Mouse (Mus musculus) midbrain, embryonic 10.5 days (tissue): ENCODE data around the gene Ppa2. TPM values are rescaled to one million over a fixed set of nuclear protein-coding genes. Genes with fewer than 3 reads are reported as not detected.

Source experiments
- DNase-seq: peaks from one replicate; pipeline ENCODE4 v3.0.0-alpha.2; 2017; ENCODE audit warnings: low spot score
- H3K27ac ChIP-seq: fragments of 300-500 bp; sonication (generic); replicated peaks from 2 replicates; pipeline ENCODE4 v1.5.1; 2016; ENCODE audit warnings: mild to moderate bottlenecking
- H3K27me3 ChIP-seq: fragments of 300-500 bp; sonication (generic); 2 replicates; pipeline ENCODE4 v1.6.1; 2016; ENCODE audit warnings: low read depth, mild to moderate bottlenecking; ENCODE audit not compliant: poor library complexity, severe bottlenecking
- H3K36me3 ChIP-seq: fragments of 300-500 bp; sonication (generic); 2 replicates; pipeline ENCODE4 v1.6.1; 2016; ENCODE audit warnings: mild to moderate bottlenecking, moderate library complexity
- H3K4me1 ChIP-seq: fragments of 300-500 bp; sonication (generic); 2 replicates; pipeline ENCODE4 v1.6.1; 2016
- H3K4me3 ChIP-seq: fragments of 300-500 bp; sonication (generic); 2 replicates; pipeline ENCODE4 v1.5.1; 2016; ENCODE audit warnings: mild to moderate bottlenecking, moderate library complexity
- H3K9me3 ChIP-seq: fragments of 300-500 bp; sonication (generic); replicated peaks from 2 replicates; pipeline ENCODE4 v1.6.1; 2016; ENCODE audit warnings: mild to moderate bottlenecking
- WGBS: fragments of 180-500 bp; shearing (Covaris S2); methylation state at CpG from one replicate; pipeline ENCODE4 v1.1.7; 2016; 5-methylcytosine and 5-hydroxymethylcytosine counted together
- polyA plus RNA-seq: library from polyadenylated mRNA; unstranded; fragments of >200 nt; fragmentation: Nextera tagmentation; extraction: Ambion mirVana; gene quantifications from 2 replicates; pipeline ENCODE4 v1.2.1, GENCODE M21; 2016

Ppa2 gene
- polyA plus RNA-seq, 1 experiment from 2014 or later: 91.6 TPM

DNA sequence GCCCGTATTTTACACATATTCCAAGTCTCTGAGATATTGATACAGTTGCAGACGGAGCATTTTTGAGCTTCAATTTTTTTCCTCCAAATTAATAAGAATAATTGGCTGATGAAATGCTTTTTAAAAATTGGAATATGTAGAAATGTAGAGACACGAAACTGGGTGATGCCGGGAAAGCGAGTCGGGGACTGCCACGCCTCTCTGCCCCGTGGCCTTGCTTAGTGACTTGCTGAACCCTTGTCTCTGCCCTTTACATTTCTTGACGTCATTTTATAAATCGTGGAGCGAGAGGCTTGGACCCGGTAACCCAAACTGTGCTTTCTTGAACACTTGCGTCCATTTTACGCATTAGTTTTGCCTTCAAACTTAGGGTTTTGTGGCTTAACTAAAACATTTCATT, 5.1 kb downstream of the Ppa2 start:
- no peak overlapping the region for H3K27ac ChIP-seq
- H3K9me3 ChIP-seq: no peaks in the 10 kb centered on the region
- peaks cover 5% of the 10 kb centered on the region; the same call in 1 of the 2 replicates for H3K36me3 ChIP-seq
- peaks cover 26% of the 10 kb centered on the region for H3K4me1 ChIP-seq
- no peak for DNase-seq
- H3K4me3 ChIP-seq: no peak overlapping the region
- H3K27me3 ChIP-seq: no peaks in the 10 kb centered on the region
- WGBS: 95% methylated on average over 14 of the region's 14 CpGs

DNA sequence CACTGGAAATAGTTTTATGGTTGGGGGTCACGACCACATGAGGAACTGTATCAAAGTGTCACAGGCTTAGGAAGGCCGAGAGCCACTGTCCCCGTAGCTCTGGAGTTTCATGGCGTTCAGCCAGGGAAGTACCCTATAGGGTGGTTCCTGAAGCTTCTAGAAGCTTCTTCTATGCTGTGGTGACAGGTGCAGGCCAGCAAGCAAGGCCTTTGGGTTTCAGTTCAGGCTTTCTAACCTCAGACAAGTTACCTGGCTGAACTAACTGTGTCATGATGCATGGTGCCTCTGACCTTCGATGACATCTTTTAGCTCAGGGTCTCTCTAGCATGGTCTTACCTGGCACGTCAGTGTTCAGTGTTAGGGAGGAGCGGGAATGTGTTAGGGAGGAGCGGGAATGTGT, 5.7 kb downstream of the Ppa2 start:
- DNase-seq: no peak
- H3K27ac ChIP-seq: no peak overlapping the region
- WGBS: 93% methylated on average over 8 of the region's 8 CpGs
- peaks cover 5% of the 10 kb centered on the region; the same call in 1 of the 2 replicates for H3K36me3 ChIP-seq
- H3K4me3 ChIP-seq: no peak overlapping the region
- no peaks in the 10 kb centered on the region for H3K27me3 ChIP-seq
- peaks cover 24% of the 10 kb centered on the region for H3K4me1 ChIP-seq
- H3K9me3 ChIP-seq: no peaks in the 10 kb centered on the region

DNA sequence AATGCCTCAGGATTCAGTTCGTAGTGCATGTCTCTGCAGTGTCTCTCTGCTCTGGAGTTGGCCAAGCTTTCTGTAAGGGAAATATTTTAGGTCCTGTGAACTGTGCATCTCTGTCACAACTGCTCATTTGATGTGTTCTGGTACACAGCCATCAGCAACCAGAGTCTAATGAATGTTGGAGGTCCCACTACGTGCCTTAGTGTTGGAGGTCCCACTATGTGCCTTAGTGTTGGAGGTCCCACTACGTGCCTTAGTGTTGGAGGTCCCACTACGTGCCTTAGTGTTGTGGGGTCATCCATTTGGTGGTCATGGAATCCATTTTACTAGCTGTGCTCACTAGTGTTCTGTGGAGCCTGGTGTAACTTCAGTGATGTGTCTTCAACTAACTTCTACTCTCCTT, 7.9 kb downstream of the Ppa2 start:
- peaks cover 16% of the 10 kb centered on the region for H3K36me3 ChIP-seq
- 95% methylated on average over 4 of the region's 4 CpGs for WGBS
- H3K27ac ChIP-seq: no peak overlapping the region
- H3K27me3 ChIP-seq: no peaks in the 10 kb centered on the region
- DNase-seq: no peak
- H3K9me3 ChIP-seq: 0 out of 2 replicates have a peak, but pooled peaks cover 4% of the 10 kb centered on the region
- H3K4me3 ChIP-seq: no peak overlapping the region
- peaks cover 8% of the 10 kb centered on the region; the same call in 1 of the 2 replicates for H3K4me1 ChIP-seq

- peak; percentile 4 for DNase-seq
- 86% methylated on average over 15 of the region's 15 CpGs for WGBS
- peaks cover 21% of the 10 kb centered on the region for H3K36me3 ChIP-seq
- no peaks in the 10 kb centered on the region for H3K27me3 ChIP-seq
- H3K9me3 ChIP-seq: 0 out of 2 replicates have a peak, but pooled peaks cover 4% of the 10 kb centered on the region
- H3K4me1 ChIP-seq: peaks cover 4% of the 10 kb centered on the region; the same call in 1 of the 2 replicates
- no peak overlapping the region for H3K27ac ChIP-seq
- H3K4me3 ChIP-seq: no peak overlapping the region
These were observed 8.7 kb downstream of the Ppa2 start for GRCm38 (mm10) chr3:133318596-133318995.

DNA sequence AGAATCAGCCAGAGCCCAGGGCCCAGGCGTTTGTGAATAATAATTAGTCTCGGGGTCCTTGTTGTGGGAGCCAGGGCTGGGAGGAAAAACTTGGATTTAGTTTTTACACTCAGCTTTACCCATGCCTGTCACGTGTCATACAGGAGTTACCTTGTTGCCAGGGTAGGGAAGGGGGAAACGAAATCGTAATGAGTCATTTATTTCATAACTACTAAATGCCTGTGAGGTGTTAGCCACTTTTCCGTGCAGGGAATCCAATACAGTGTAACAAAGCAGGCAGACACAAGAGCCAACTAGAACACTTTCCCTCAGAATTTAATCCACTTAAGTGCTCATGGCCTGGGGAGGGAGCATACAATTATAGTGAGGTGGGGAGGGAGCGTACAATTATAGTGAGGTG, 9.9 kb downstream of the Ppa2 start:
- Histone ChIP-seq H3K27ac (no peak overlapping the region), H3K9me3 (0 out of 2 replicates have a peak, but pooled peaks cover 4% of the 10 kb centered on the region), H3K4me1 (peaks cover 13% of the 10 kb centered on the region; the same call in 1 of the 2 replicates), H3K27me3 (no peaks in the 10 kb centered on the region), H3K36me3 (peaks cover 25% of the 10 kb centered on the region), H3K4me3 (no peak overlapping the region)
- WGBS: 88% methylated on average over 7 of the region's 7 CpGs
- peak; percentile 9 for DNase-seq

GRCm38 (mm10) chr3:133320313-133320712, 10.4 kb downstream of the Ppa2 start:
- no peak overlapping the region for H3K4me3 ChIP-seq
- H3K27me3 ChIP-seq: no peaks in the 10 kb centered on the region
- H3K36me3 ChIP-seq: peaks cover 25% of the 10 kb centered on the region
- H3K9me3 ChIP-seq: 0 out of 2 replicates have a peak, but pooled peaks cover 4% of the 10 kb centered on the region
- H3K4me1 ChIP-seq: peaks cover 18% of the 10 kb centered on the region
- H3K27ac ChIP-seq: no peak overlapping the region
- WGBS: 94% methylated on average over 6 of the region's 6 CpGs
- DNase-seq: no peak

GRCm38 (mm10) chr3:133321928-133322327, 12.0 kb downstream of the Ppa2 start:
- no peak overlapping the region for H3K27ac ChIP-seq
- 95% methylated on average over 10 of the region's 10 CpGs for WGBS

DNA sequence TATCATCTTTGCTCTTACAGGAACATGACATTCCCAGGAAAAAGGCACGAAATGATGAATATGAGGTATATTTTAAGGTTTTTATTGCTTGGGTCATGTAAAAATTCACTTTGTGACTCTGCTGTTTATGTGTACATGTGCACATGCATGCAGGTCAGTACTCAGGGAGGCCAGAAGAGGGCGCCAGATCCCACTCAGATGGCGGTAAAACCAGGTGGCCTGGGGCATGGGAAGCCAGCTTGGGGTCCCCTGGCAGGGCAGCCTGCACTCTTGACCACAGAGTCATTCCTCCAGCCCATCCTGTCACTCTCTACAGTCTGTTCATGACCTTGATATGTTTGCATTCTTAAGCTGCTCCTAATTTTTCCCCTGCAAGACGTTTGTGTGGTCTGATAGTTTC, 12.6 kb downstream of the Ppa2 start:
- 75% methylated on average over 4 of the region's 4 CpGs for WGBS
- H3K36me3 ChIP-seq: peaks cover 43% of the 10 kb centered on the region
- H3K4me1 ChIP-seq: peaks cover 21% of the 10 kb centered on the region
- H3K4me3 ChIP-seq: no peak overlapping the region
- H3K27me3 ChIP-seq: no peaks in the 10 kb centered on the region
- H3K27ac ChIP-seq: no peak overlapping the region
- DNase-seq: no peak
- 0 out of 2 replicates have a peak, but pooled peaks cover 4% of the 10 kb centered on the region for H3K9me3 ChIP-seq

More at GRCm38 (mm10) chr3:133321928-133322327, 12.0 kb downstream of the Ppa2 start:
- Histone ChIP-seq H3K4me3 (no peak overlapping the region), H3K4me1 (peaks cover 21% of the 10 kb centered on the region), H3K9me3 (0 out of 2 replicates have a peak, but pooled peaks cover 4% of the 10 kb centered on the region), H3K36me3 (peaks cover 37% of the 10 kb centered on the region), H3K27me3 (no peaks in the 10 kb centered on the region)
- DNase-seq: no peak

GRCm38 (mm10) chr3:133325135-133325534, 15.2 kb downstream of the Ppa2 start:
- Histone ChIP-seq H3K9me3 (0 out of 2 replicates have a peak, but pooled peaks cover 4% of the 10 kb centered on the region), H3K27me3 (no peaks in the 10 kb centered on the region), H3K4me3 (no peak overlapping the region), H3K36me3 (peaks cover 46% of the 10 kb centered on the region), H3K27ac (no peak overlapping the region), H3K4me1 (peaks cover 21% of the 10 kb centered on the region)
- WGBS: 22% methylated on average over 5 of the region's 5 CpGs
- no peak for DNase-seq

DNA sequence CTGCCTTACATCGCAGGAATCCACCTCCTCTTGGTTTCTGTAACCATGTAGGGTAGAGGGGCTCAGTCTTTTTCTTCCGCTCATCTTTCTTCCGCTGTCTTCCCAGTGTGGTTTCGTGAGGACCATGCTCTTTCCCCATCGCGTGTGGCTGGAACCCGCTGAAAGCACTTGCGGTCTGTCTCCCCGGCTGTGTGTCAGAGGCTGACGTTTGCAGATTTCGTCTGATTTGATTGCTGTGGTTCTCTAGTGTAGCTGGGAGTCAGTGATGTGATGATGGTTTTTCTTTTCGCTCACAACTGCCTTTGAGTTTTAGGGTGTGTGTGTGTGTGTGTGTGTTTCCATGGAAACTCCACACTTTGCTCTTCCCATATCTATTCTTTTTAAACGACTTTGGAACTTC, 18.6 kb downstream of the Ppa2 start:
- Histone ChIP-seq H3K36me3 (peaks cover 35% of the 10 kb centered on the region), H3K4me3 (no peak overlapping the region), H3K4me1 (peaks cover 24% of the 10 kb centered on the region), H3K27me3 (no peaks in the 10 kb centered on the region), H3K27ac (no peak overlapping the region), H3K9me3 (no peaks in the 10 kb centered on the region)
- no peak for DNase-seq
- 92% methylated on average over 13 of the region's 13 CpGs for WGBS

GRCm38 (mm10) chr3:133329406-133329805, 19.5 kb downstream of the Ppa2 start:
- WGBS: 80% methylated on average over 2 of the region's 2 CpGs
- peaks cover 35% of the 10 kb centered on the region for H3K36me3 ChIP-seq

DNA sequence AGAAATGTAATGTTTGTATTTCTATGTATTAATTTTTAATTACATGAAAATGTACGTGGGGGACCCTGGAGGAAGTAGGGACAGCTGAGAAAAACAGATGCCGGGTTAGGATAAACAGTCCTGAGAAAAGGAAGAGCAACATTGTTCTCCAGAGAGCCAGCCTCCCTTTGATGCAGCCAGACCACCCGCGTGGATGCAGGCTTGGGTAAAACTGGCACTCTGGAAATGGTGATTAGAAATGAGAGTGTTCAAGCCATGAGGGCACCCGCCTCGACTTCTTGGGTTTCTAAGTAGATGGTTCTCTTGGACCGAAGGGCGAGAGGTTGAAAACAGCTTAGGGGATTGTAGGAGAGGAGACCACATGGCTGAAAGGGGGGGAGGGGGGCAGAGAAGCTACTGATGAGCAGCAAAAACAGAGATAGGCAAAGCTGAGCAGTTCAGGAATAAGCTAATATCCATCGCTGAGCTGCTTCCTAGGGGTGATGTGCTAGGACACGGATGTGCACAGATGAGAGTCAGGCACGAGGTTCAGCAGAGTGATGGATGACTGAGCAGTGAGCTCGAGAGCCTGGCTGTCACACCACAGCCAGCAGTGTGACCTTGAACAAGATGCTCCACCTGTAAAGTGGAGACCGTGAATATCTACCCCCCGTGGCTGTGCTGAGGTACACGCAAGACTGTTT, 21.4 kb downstream of the Ppa2 start:
- Histone ChIP-seq H3K9me3 (no peaks in the 10 kb centered on the region), H3K4me3 (no peak overlapping the region), H3K36me3 (peaks cover 36% of the 10 kb centered on the region), H3K27ac (no peak overlapping the region), H3K27me3 (no peaks in the 10 kb centered on the region), H3K4me1 (peaks cover 6% of the 10 kb centered on the region; the same call in 1 of the 2 replicates)
- WGBS: 67% methylated on average over 15 of the region's 15 CpGs
- peak; percentile 17 for DNase-seq

More at GRCm38 (mm10) chr3:133329406-133329805, 19.5 kb downstream of the Ppa2 start:
- no peaks in the 10 kb centered on the region for H3K9me3 ChIP-seq
- no peak for DNase-seq
- H3K27ac ChIP-seq: no peak overlapping the region
- no peak overlapping the region for H3K4me3 ChIP-seq
- no peaks in the 10 kb centered on the region for H3K27me3 ChIP-seq
- peaks cover 17% of the 10 kb centered on the region for H3K4me1 ChIP-seq

GRCm38 (mm10) chr3:133332280-133332679, 22.4 kb downstream of the Ppa2 start:
- peaks cover 30% of the 10 kb centered on the region; the same call in 1 of the 2 replicates for H3K36me3 ChIP-seq
- 94% methylated on average over 5 of the region's 5 CpGs for WGBS
- H3K9me3 ChIP-seq: no peaks in the 10 kb centered on the region
- H3K4me1 ChIP-seq: peaks cover 6% of the 10 kb centered on the region; the same call in 1 of the 2 replicates
- H3K27ac ChIP-seq: no peak overlapping the region
- no peak for DNase-seq
- no peak overlapping the region for H3K4me3 ChIP-seq
- no peaks in the 10 kb centered on the region for H3K27me3 ChIP-seq
